Mouse (Mus musculus) ES-CJ7 (cell line): ENCODE data around the gene Isoc2a.
"Not testable (repeated sequence)": the region's sequence is repeated elsewhere in the genome, so short reads cannot be mapped to it uniquely, and the experiment has no call there.

ENCODE experiments used
- DNase-seq: peaks from one replicate; pipeline ENCODE4 v3.0.0; 2011; ENCODE audit warnings: low read depth, low spot score

Isoc2a gene

DNA sequence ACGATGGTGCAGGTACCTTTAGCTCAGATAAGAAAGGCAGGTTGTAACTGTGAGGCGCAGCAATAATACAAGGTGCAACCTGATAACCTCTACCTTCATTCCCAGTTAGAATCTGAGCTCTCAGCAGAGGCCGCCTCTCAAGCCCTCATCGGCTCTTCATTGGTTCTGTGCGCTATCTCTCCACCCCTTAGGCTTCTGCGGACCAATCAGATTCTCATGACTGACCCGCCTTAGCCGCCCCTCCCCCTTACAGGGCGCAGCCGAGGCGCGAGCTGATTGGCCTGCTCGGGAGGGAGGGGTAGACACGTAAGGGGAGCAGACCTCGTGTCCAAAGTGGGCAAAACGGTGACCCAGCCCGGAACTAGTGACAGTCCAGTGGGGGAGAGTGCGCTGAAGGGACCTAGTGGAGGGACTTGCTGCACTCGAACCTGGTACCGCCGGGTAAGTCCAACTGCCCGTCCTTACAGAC is at the start of gene Isoc2a:
Gene Isoc2a (plus strand): TSS at position 401 of the 469 bp plus-strand sequence.
- peak; percentile 96 for DNase-seq

GRCm38 (mm10) chr7:4830476-4830875 is 46.5 kb upstream of the Isoc2a start:
- no peak for DNase-seq

GRCm38 (mm10) chr7:4835631-4836327 is 41.2 kb upstream of the Isoc2a start:
- DNase-seq = no peak

DNA sequence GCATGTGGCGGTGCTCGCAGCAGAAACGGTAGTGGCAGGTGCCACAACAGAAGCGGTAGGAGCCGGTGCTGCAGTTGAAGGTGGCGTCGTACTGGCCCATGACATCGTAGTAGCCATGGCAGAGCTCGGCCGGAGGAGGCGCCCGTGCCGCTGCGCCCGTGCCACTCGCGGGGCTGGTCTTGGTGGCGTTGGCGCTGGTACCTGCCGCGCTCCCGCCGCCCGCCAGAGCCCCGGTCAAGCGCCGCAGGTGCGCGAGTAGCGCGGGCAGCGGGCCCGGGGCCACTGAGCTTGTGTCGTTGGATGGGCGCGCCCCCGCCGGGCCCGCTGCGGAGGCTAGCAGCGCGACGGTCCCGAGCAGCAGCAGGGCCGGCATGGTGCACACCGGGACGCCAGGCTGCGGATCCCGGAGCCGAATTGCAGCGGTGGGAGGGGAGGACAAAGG is 40.6 kb upstream of the Isoc2a start:
- peak; percentile 79 for DNase-seq

DNA sequence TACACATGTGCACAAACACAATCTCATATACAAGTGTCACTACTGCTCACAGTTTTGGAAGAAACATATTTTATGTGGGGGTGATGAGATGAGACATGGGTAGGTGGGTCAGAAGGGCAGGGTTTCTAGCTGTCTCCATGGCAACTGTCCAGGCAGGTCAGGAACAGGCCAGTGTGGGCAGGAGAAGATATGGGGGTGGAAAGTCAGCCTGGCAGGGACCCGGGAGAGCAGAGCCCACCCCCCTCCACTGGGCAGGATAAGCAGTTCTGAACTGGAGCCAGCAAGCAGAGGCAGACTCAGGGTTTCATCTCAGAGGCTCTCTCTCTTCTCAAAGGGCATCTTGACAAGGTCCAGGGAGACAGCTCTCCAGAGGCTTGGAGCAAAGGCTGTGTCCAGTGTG is 39.3 kb upstream of the Isoc2a start:
- DNase-seq = no peak

DNA sequence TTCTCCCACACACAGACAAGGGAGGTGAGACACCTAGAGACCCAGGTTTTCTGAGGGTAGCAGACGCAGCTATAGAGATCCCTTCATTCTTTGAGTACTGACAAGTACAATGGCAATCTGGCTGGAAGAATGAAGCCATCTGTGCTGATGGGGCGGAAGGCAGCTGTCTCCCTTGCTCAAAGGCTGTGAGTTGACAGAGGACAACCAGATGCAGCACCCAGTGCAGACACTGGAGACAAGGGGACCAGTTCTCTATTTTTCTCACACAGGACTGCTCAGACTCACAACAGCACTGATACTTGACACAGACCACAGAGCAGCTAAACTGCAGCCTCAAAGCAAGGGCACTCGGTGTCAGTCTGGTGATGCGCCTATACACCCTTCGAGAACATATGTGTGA is 34.9 kb upstream of the Isoc2a start:
- no peak for DNase-seq

DNA sequence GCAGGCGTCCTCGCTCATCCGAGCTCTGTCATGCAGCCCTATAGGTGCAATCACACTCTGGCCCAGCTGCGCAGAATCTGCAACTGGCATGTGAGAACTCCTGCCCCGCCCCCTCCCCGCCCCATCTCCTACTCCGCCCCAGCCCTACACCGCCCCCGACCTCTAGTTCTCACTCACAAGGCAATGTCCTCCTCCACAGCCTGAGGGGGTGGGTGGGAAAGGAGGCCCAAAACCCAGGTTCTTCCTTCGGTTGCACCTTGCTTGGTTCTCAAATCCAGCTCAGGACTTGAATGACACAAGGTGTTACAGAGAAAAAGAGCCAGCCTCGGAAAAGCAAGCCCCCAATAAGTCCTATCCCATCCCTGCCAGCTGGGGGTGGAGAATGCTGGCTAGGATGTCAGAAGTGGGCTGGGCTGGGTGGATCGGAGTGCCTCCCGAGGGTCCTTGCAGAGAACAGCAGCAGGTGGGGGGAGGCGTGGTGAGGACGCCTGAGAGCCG is 34.3 kb upstream of the Isoc2a start:
- peak; percentile 78 for DNase-seq

- DNase-seq = peak; percentile 57
Observed at GRCm38 (mm10) chr7:4843604-4844244, 33.2 kb upstream of the Isoc2a start.

DNA sequence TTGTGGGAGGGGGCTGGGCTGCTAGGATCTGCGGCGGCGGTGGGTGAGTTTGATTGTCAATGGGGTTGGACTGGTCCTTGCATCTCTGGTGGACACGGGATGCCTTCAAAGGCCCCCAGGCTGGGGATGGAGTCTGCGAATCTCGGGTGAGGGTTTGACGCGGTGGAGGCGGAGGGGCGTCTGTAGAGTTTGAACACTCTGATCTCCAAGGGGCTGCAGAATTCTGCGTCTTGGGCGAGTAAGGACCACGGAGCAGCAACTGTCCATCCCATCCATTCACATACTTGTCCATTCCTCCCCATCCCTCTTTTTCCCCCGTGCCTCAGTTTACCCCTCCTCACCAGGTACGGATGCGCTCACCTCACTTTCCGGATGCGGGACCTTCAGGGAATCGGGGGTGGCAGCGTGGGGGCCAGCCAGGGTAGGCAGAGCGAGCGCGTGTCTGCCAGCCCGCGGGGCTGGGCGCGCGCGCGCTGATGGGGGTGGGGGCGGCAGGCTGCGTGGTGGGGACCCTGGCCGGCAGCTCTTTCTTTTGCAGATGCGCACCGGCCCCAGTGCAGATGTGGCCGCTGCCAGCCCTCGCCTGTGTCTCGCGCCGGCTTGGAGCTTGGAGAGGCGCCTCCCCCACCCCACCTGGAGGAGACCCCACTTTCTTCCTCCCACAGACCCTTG is 32.6 kb upstream of the Isoc2a start, which contains the start of gene Shisa7:
Gene Shisa7 (minus strand): TSS at position 452 of the 672 bp plus-strand sequence.
- no peak for DNase-seq

GRCm38 (mm10) chr7:4844917-4845309 is 32.0 kb upstream of the Isoc2a start:
- DNase-seq = peak; percentile 96

DNA sequence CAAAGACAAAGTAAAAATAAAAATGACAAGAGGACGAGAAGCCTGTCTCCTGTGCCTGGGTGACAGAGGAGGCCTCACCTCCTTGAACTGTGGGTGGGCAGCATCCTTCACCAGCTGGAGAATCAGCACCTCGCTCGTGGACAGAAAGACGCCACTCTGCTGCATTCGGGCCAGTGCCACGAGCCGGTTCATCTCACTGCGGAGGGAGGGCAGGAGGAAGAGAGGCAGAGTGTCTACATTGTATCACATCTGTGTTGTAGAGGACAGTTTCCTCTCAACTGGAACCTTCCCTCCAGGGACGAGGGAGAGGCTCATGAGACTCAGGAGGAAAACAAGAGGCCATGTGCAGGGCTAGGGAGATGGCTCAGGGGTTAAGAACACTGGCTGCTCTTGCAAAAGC is 27.6 kb upstream of the Isoc2a start:
- no peak for DNase-seq

DNA sequence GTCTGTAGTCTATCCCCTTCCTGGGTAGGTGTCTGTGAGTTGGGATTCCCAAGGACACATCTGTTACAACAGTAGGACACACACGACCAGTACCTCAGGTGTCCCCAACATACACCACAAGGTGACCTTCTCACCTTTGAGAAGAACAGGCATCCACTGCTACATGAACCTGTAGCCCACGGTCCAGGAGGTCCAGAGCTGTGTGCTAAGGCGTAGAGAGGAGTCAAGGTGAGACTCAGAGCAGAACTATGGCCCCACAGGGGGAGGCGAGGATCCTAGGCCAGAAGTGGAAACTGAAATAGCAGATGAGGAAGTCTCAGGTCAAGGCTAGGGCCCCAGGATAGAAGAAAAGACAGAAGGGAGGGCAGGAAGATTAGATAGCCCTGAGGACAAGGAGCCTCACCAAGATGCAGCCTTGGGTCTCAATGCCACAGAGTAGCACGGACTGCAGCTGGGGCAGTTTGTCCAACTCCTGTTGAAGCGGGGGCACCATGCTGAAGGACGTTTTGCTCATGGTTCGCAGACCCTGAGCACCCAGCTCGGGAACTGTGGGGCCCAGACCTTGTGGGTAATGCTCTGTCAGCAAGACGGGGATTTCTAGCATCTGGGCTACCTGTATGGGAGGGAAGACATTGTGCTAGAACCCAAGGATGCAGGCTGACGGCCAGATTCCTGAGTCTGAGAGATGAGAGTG is 26.2 kb upstream of the Isoc2a start:
- DNase-seq = no peak

GRCm38 (mm10) chr7:4851315-4851688 is 25.7 kb upstream of the Isoc2a start:
- no peak for DNase-seq

DNA sequence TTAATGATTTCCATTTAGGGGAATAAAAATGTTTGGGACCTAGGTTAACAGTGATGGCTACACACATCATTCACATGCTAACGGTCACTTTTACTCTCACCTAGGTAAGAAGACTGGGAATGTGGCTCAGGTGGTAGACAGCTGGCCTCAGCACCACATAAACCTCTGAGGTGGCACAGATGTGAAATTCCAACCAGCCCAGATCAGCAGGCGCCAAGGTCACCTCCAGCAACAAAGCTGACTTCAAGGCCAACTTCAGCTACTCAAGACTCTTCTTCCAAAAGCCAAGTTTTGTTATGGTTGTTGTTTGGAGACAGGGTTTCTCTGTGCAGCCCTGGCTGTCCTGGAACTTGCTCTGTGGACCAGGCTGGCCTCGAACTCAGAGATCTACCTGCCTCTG is 23.3 kb upstream of the Isoc2a start:
- DNase-seq = no peak

DNA sequence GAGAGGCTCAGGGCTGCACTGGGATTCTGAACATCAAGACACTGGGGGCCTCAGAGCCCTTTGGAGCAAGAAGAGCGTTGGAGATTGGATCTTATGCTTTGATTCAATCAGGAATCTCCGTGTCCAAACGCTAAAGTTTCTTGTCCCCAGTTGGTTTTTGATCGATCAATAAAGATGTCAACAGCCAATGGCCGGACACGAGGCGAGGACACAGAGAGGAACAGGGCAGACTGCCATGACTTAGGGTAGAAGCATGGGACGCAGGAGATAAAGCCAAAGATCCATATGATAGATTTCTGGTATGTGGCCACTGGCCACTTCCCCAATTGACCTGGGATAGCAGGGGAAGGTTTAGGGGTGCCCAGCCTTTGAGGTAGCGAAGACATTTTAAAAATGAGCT is 20.4 kb upstream of the Isoc2a start:
- DNase-seq = no peak

DNA sequence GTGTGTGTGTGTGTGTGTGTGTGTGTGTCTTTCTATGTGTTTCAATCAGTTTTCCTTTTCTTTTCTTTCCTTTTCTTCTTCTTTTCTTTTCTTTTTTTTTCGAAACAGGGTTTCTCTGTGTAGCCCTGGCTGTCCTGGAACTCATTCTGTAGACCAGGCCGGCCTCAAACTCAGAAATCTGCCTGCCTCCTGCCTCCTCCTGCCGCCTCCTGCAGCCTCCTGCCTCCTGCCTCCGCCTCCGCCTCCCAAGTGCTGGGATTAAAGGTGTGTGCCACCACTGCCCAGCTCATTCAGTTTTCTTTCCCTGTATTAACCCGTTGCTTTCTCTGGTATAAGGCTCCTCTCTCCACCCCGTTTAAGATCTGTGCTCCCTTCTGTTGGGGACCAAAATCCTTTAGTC is 19.6 kb upstream of the Isoc2a start:
- no peak for DNase-seq

- DNase-seq = no peak
Observed at GRCm38 (mm10) chr7:4859418-4859978, 17.5 kb upstream of the Isoc2a start.

DNA sequence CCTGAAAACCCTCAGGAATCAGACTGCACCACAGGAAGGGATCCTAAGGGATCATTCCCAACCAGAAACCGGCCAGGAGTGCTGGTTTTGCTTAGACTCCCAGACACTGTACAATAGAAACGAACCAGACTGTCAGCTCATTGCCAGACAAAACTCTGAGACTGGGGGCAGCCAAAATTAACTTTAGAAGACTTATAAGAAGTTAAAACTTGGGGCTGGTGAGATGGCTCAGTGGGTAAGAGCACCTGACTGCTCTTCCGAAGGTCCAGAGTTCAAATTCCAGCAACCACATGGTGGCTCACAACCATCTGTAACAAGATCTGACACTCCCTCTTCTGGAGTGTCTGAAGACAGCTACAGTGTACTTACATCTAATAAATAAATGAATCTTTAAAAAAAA is 16.0 kb upstream of the Isoc2a start:
- not testable (repeated sequence) for DNase-seq

- DNase-seq = no peak
Observed at GRCm38 (mm10) chr7:4863041-4863440, 13.9 kb upstream of the Isoc2a start.

DNA sequence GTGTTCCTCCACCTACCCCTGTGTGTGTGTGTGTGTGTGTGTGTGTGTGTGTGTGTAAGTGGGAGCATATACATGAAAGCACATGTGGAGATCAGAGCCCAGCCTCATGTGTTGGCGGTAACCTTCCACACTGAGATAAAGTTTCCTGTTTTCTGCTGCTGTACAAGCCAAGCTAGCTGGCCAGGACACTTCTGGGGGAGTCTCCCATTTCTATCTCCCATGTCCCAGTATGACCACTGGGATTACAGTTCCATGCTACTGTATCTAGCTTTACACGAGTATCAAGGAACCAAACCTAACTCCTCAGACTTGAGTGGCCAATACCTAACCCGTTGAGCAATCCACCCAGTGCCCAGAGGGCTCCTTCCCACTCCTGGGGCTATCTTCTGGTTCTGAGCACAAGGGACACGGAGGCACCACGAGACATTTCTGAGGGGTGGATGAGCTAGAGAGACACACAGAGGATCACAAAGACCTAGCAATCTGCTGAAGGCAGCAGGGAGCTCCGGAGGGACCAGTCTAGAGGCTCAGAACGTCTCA is 13.3 kb upstream of the Isoc2a start:
- DNase-seq = no peak

- DNase-seq = no peak
Observed at GRCm38 (mm10) chr7:4864130-4864845, 12.7 kb upstream of the Isoc2a start.
